Mouse (Mus musculus) hindbrain, embryonic 14.5 days (tissue): ENCODE data around the gene Degs2. TPM values are rescaled to one million over a fixed set of nuclear protein-coding genes. Genes with fewer than 3 reads are reported as not detected.

Experiments used
- ATAC-seq: fragments of 200-750 bp; cut with Nextera tagmentation; 2 replicates; pipeline ENCODE4 v1.8.0; 2017; ENCODE audit warnings: moderate number of reproducible peaks, mild to moderate bottlenecking, moderate TSS enrichment, moderate library complexity; ENCODE audit not compliant: low FRiP score
- DNase-seq: peaks from one replicate; pipeline ENCODE4 v3.0.0-alpha.2; 2015; ENCODE audit warnings: low spot score
- H3K27ac ChIP-seq: fragments of 300-500 bp; sonication (generic); 2 replicates; pipeline ENCODE4 v1.5.1; 2014; ENCODE audit warnings: mild to moderate bottlenecking, moderate library complexity
- H3K27me3 ChIP-seq: fragments of 300-500 bp; sonication (generic); 2 replicates; pipeline ENCODE4 v1.6.1; 2014; ENCODE audit warnings: mild to moderate bottlenecking, low read length, mixed read lengths; ENCODE audit not compliant: control insufficient read depth, insufficient read depth
- H3K36me3 ChIP-seq: fragments of 300-500 bp; sonication (generic); replicated peaks from 2 replicates; pipeline ENCODE4 v1.6.1; 2014; ENCODE audit not compliant: control insufficient read depth, insufficient read depth
- H3K4me1 ChIP-seq: fragments of 300-500 bp; sonication (generic); replicated peaks from 2 replicates; pipeline ENCODE4 v1.6.1; 2014; ENCODE audit warnings: antibody characterized with exemption, low read length, mixed read lengths; ENCODE audit not compliant: control insufficient read depth, insufficient read depth
- H3K4me2 ChIP-seq: fragments of 300-500 bp; sonication (generic); replicated peaks from 2 replicates; pipeline ENCODE4 v1.6.1; 2014; ENCODE audit warnings: mild to moderate bottlenecking, moderate library complexity
- H3K4me3 ChIP-seq: fragments of 300-500 bp; sonication (generic); replicated peaks from 2 replicates; pipeline ENCODE4 v1.5.1; 2014; ENCODE audit warnings: mild to moderate bottlenecking, low read length
- H3K9ac ChIP-seq: fragments of 300-500 bp; sonication (generic); 2 replicates; pipeline ENCODE4 v1.6.1; 2014
- H3K9me3 ChIP-seq: fragments of 300-500 bp; sonication (generic); 2 replicates; pipeline ENCODE4 v1.6.1; 2016; ENCODE audit warnings: low read length; ENCODE audit not compliant: control insufficient read depth
- WGBS: fragments of 180-500 bp; shearing (Covaris S2); extraction: QIAGEN DNeasy Blood & Tissue Kit; methylation state at CpG from one replicate; pipeline ENCODE4 v1.1.7; 2014; 5-methylcytosine and 5-hydroxymethylcytosine counted together
- polyA plus RNA-seq: library from polyadenylated mRNA; unstranded; fragments of >200 nt; fragmentation: Nextera tagmentation; extraction: Ambion mirVana; gene quantifications from 2 replicates; pipeline ENCODE4 v1.2.1, GENCODE M21; 2014

Gene Degs2
- polyA plus RNA-seq: 1.2 and 2.1 TPM in 2 replicates

DNA sequence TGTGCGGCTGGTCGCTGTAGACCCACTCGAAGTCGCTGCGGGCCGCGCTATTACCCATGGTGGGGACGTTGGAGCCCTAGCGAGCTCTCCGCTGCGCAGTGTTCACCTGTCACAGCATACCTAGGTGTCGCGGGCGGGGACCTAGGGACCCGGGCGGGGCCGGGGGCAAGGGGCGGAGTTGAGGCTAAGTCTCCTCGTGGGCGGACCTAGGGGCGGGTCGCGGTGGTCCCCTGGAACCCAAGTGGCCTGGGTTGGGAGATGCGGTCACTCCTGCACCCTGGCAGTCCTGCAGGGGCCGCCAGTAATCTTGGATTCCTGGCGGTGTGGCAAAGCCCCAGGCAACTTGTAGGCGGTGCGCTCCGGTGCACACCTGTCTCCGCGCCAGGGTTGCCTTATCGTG lies at the start of gene Degs2:
Gene Degs2, minus strand, starts transcription at position 131 of the 400 bp plus-strand sequence.
- H3K36me3 ChIP-seq: no peaks in the 10 kb centered on the region

DNA sequence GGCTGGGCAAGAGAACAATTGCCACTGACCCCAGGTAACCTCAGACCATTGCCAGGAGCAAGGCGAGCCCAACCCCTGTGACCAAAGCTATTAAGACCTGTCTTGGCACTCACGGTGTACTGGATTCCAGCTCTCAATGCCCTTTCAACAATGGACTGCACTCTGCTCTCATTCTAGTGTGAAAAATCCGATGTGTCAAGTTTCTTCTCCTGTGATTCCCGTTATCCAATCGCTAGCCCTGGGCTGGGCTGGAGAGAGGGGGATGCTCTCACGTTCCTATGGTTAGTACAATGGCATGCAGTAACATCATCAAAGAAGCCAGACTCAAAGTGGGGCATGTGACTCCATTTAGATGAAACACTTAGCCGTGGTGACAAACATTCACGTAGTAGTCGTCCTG lies 49.7 kb upstream of the Degs2 start:
- Histone ChIP-seq H3K27me3 (no peaks in the 10 kb centered on the region), H3K36me3 (no peaks in the 10 kb centered on the region), H3K9ac (no peak overlapping the region), H3K27ac (no peak overlapping the region), H3K4me1 (no peaks in the 10 kb centered on the region), H3K4me3 (no peak overlapping the region), H3K4me2 (no peak overlapping the region), H3K9me3 (0 out of 2 replicates have a peak, but pooled peaks cover 3% of the 10 kb centered on the region)
- no peak for ATAC-seq
- 41% methylated on average over 9 of the region's 9 CpGs for WGBS
- DNase-seq: peak; percentile 13

More for the DNA sequence above, at the start of gene Degs2:
- no peaks in the 10 kb centered on the region for H3K4me1 ChIP-seq
- H3K4me3 ChIP-seq: peak within 1 kb of the TSS; percentile 20
- H3K27me3 ChIP-seq: peaks cover 28% of the 10 kb centered on the region
- WGBS: 2% methylated on average over 32 of the region's 32 CpGs
- no peak within 1 kb of the TSS for H3K27ac ChIP-seq
- H3K9me3 ChIP-seq: no peaks in the 10 kb centered on the region
- ATAC-seq (no peak), DNase-seq (no peak)
- H3K9ac ChIP-seq: no peak within 1 kb of the TSS
- peak within 1 kb of the TSS; percentile 46 for H3K4me2 ChIP-seq

DNA sequence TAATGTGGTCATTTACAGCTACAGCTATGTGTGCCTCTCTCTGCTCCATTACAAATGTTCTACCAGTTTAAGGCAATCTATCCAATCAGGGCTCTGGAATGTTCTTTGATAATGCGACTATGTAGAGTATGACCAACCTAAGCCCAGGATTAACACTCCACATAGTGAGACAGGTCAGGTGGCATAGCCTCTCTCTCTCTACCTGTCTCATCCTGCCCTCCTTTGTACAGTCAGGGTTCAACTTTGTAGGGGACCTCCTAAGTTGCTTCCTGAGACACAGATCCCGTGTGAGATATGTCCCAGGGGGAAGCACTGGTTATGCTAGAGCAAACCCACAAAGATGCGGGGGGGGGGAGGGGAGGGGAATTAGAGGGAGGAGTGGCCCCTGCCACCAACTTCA lies 48.1 kb upstream of the Degs2 start:
- Histone ChIP-seq H3K9me3 (0 out of 2 replicates have a peak, but pooled peaks cover 3% of the 10 kb centered on the region), H3K27me3 (no peaks in the 10 kb centered on the region), H3K4me2 (no peak overlapping the region), H3K27ac (no peak overlapping the region), H3K4me3 (no peak overlapping the region), H3K9ac (no peak overlapping the region), H3K4me1 (no peaks in the 10 kb centered on the region), H3K36me3 (no peaks in the 10 kb centered on the region)
- DNase-seq (no peak), ATAC-seq (no peak)
- WGBS: 86% methylated on average over 3 of the region's 3 CpGs

DNA sequence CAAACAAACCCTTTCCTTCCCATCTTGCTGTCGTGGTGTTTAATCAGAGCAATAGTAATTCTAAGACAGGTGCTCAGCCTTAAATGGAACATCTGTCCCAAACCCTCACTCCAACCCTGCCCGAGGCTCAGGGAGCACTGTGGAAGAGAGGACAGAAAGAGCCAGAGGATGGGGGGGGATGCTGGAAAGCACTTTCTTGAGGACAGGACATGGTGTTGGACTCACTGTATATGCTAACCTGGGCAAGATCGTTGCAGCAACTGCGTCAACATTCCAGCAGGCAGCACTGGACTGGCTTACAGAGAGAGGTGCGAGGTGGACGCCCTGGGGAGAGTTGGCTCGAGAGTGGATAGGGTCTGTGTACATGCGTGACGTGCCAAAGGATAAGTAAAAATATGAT lies 47.3 kb upstream of the Degs2 start:
- Histone ChIP-seq H3K27me3 (no peaks in the 10 kb centered on the region), H3K4me2 (no peak overlapping the region), H3K36me3 (no peaks in the 10 kb centered on the region), H3K4me1 (no peaks in the 10 kb centered on the region), H3K9ac (no peak overlapping the region), H3K4me3 (no peak overlapping the region), H3K27ac (no peak overlapping the region), H3K9me3 (0 out of 2 replicates have a peak, but pooled peaks cover 3% of the 10 kb centered on the region)
- DNase-seq (no peak), ATAC-seq (no peak)
- 89% methylated on average over 9 of the region's 9 CpGs for WGBS

DNA sequence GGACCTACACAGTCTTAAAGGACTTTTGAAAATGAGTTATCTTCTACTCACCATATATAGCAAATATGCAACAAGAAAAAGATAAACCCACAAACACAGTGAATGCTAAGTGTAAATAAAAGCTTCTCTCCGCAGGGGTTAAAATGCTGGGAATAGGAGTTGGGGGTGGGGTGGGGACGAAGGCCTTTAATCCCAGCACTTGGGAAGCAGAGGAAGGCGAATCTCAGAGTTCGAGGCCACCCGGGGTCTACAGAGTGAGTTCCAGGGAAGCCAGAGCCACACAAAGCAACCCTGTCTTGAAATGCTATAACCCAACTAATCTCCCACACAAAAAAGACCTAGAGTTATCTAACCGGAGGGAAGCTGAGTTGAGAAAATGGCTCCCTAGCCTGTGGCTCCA lies 46.9 kb upstream of the Degs2 start:
- no peaks in the 10 kb centered on the region for H3K36me3 ChIP-seq
- H3K9me3 ChIP-seq: 0 out of 2 replicates have a peak, but pooled peaks cover 3% of the 10 kb centered on the region
- H3K4me1 ChIP-seq: no peaks in the 10 kb centered on the region
- H3K9ac ChIP-seq: no peak overlapping the region
- ATAC-seq (no peak), DNase-seq (no peak)
- no peak overlapping the region for H3K4me3 ChIP-seq
- no peak overlapping the region for H3K4me2 ChIP-seq
- no peaks in the 10 kb centered on the region for H3K27me3 ChIP-seq
- no peak overlapping the region for H3K27ac ChIP-seq
- WGBS: 66% methylated on average over 6 of the region's 6 CpGs

DNA sequence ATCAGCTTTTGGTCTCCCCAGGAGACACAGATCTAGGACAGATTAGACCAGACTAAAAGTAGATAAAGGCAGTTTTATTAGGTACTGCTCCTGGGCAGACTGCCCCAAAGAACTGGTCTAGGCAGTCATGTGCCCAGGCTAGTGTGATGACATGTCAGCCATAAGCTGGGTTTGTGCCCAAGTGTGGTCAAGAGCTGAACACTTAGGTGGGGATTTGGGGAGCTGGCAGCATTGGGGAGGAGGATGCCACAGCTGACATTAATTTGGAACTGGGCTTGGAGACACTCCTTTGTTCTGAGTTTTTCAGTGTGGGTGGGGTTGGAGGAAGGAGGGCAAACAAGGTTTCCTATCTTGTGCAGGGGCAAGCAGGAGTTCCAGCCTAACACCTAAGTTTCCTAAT lies 43.9 kb upstream of the Degs2 start:
- ATAC-seq (no peak), DNase-seq (no peak)
- Histone ChIP-seq H3K27me3 (no peaks in the 10 kb centered on the region), H3K27ac (no peak overlapping the region), H3K9ac (no peak overlapping the region), H3K36me3 (no peaks in the 10 kb centered on the region), H3K4me3 (no peak overlapping the region), H3K9me3 (0 out of 2 replicates have a peak, but pooled peaks cover 3% of the 10 kb centered on the region), H3K4me1 (no peaks in the 10 kb centered on the region), H3K4me2 (no peak overlapping the region)

DNA sequence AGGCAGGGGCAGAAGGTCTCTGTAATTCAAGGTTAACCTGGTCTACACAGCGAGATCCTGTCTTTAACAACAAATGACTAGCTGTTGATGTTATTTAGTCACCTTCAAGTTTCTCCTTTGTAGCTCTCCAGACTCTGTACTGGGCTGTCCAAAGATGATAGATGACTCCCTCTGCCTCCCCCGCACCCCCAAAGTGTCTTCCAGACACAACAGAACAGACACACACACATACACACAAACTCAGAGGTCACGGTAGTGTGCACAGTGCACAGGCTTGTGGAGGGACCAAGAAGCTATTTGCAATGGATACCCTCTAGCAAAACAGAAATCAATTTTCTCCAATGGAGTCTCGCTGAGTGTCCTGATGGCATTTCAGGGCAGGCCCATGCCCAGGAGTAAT lies 40.1 kb upstream of the Degs2 start:
- 88% methylated on average over 4 of the region's 4 CpGs for WGBS

DNA sequence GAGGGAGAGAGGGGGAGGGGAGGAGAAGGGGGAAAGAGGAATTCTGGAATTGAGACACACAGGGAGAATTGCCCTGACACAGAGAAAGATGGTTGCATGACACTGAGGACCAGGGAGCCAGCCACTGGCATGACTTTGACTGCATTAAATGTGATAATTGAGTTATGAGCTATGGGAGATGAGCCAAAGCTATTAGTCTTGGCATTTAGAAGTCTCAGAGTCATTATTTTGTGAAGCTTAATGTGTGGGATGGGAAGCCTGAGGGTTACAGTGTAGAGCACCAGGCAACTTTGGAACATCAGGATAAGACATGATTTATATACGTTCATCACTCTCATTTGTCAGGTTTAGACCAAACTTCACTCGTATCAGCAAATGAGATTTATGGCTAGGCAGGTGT lies 39.4 kb upstream of the Degs2 start:
- H3K27ac ChIP-seq: no peak overlapping the region
- no peaks in the 10 kb centered on the region for H3K4me1 ChIP-seq
- 72% methylated on average over 2 of the region's 2 CpGs for WGBS

More for the DNA sequence above, 40.1 kb upstream of the Degs2 start:
- no peaks in the 10 kb centered on the region for H3K9me3 ChIP-seq
- no peaks in the 10 kb centered on the region for H3K4me1 ChIP-seq
- no peaks in the 10 kb centered on the region for H3K27me3 ChIP-seq
- H3K36me3 ChIP-seq: no peaks in the 10 kb centered on the region
- no peak overlapping the region for H3K9ac ChIP-seq
- DNase-seq (no peak), ATAC-seq (no peak)
- no peak overlapping the region for H3K27ac ChIP-seq
- H3K4me3 ChIP-seq: no peak overlapping the region
- no peak overlapping the region for H3K4me2 ChIP-seq

DNA sequence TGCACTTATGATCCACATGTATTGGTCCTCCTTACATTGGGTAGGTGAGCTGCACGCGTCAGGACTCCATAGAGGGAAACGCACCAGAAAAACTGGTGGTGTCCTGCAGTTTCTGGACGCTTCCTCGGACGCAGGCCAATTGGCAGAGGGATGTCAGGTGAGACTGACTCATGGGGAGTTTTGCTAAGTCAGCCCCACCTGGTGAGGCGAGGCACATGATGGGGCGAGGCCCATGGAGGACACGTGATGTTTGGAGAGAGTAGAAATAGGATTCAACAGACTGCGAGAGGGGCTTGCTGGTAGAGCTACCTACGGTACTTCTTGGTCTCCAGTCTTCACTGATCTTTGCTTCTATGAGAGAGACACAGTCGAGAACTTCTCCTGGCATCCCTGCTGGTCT lies 36.6 kb upstream of the Degs2 start:
- no peaks in the 10 kb centered on the region for H3K9me3 ChIP-seq
- H3K4me2 ChIP-seq: no peak overlapping the region
- no peak overlapping the region for H3K4me3 ChIP-seq
- H3K27me3 ChIP-seq: no peaks in the 10 kb centered on the region
- DNase-seq (no peak), ATAC-seq (no peak)
- no peak overlapping the region for H3K9ac ChIP-seq
- no peaks in the 10 kb centered on the region for H3K4me1 ChIP-seq
- H3K36me3 ChIP-seq: no peaks in the 10 kb centered on the region
- 96% methylated on average over 12 of the region's 12 CpGs for WGBS
- no peak overlapping the region for H3K27ac ChIP-seq

More for the DNA sequence above, 39.4 kb upstream of the Degs2 start:
- Histone ChIP-seq H3K4me2 (no peak overlapping the region), H3K9me3 (no peaks in the 10 kb centered on the region), H3K27me3 (no peaks in the 10 kb centered on the region), H3K9ac (no peak overlapping the region), H3K4me3 (no peak overlapping the region), H3K36me3 (no peaks in the 10 kb centered on the region)
- no peak for ATAC-seq
- no peak for DNase-seq

DNA sequence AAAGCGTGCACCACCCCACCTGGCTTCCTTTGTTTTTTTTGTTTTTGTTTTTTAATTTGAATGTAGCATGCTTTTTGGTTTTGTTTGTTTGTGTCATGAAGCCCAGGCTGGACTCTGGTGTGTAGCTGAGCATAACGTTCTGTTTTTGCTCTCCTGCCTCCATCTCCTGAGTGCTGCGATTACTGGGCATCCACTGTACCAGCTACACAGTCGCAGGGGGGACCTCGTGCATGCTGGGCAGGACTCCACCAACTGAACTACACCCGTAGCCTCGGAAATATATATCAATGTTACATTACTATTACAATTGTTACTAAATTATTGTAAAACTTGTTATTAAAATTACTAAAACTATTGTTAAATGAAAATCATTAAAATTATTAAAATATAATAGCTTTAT lies 35.7 kb upstream of the Degs2 start:
- no peaks in the 10 kb centered on the region for H3K27me3 ChIP-seq
- 94% methylated on average over 7 of the region's 7 CpGs for WGBS
- no peak for ATAC-seq

More for the DNA sequence above, 35.7 kb upstream of the Degs2 start:
- Histone ChIP-seq H3K27ac (no peak overlapping the region), H3K36me3 (no peaks in the 10 kb centered on the region), H3K4me3 (no peak overlapping the region), H3K4me1 (no peaks in the 10 kb centered on the region), H3K9me3 (no peaks in the 10 kb centered on the region), H3K4me2 (no peak overlapping the region), H3K9ac (no peak overlapping the region)
- no peak for DNase-seq
